Mouse (Mus musculus): ENCODE data around the gene Sgcd.

GRCm38 (mm10) chr11:47343486-47343885 is 645.3 kb downstream of the Sgcd start:
- TF ChIP-seq POLR2A (IDR thresholded peaks at IDR 0.05; ENCODE audit: borderline replicate concordance, control insufficient read depth, low read depth, low read length) (no peak), CTCF (IDR thresholded peaks at IDR 0.05; ENCODE audit: control insufficient read depth, insufficient read depth, low read length) (no peak)
